Mouse (Mus musculus) left cerebral cortex, postnatal 4 days (tissue): Measurements from ENCODE around the gene Tstd3. TPM values are rescaled to one million over a fixed set of nuclear protein-coding genes. Genes with fewer than 3 reads are reported as not detected.
"Not testable (repeated sequence)": the region's sequence is repeated elsewhere in the genome, so short reads cannot be mapped to it uniquely, and the experiment has no call there.

Experiments
- DNase-seq: peaks from one replicate; pipeline ENCODE4 v3.0.0-alpha.2; 2022
- intact Hi-C: fragments of 180-260 bp; cut with DNase I; formaldehyde crosslinking; loops from one replicate; pipeline ENCODE4 v1.15.1; 2025
- total RNA-seq, 2 experiments: library from RNA; stranded (reverse); gene quantifications; 2 replicates each; pipeline ENCODE4 v1.2.3; 2021

Tstd3 gene
- total RNA-seq, 2 experiments from 2014 or later = 9.9 to 11.6 TPM

GRCm38 (mm10) chr4:21758860-21759259 is 8.2 kb downstream of the Tstd3 start:
- DNase-seq = no peak
- intact Hi-C loops = no loop called here

DNA sequence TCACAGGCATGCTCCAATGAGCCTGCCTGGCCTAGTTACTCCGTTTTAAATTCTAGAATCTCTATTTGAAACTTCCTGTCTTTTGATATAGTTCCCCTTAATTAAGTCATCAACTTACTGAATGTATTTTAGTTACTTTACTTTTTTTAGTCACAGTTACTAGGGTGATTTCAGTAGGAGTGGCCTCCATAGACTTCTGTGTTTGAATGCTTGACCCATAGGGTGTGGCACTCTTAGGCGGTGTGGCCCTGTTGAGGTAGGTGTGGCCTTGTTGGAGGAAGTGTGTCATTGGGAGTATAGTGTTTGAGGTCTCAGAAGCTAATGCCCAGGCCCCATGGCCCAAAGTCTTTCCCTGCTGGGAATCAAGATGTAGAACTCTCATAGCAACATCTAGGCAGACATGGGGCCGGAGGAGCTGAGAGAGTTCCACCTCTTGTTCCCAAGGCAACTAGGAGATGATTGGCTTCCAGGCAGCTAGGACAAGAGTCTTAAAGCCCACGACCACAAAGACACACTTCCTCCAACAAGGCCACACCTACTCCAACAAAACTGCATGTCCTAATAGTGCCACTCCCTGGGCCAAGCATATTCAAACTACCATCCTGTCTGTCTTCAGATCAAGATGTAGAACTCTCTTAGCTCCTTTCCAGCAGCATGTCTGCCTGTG is 11.8 kb downstream of the Tstd3 start:
- intact Hi-C loops = no loop called here
- DNase-seq = no peak

GRCm38 (mm10) chr4:21745723-21746122 is 21.3 kb downstream of the Tstd3 start:
- DNase-seq = no peak
- intact Hi-C loops = loop anchor here (10.0 kb wide), 1 partner anchor 69 kb away; no protein-coding TSS in a partner anchor

- intact Hi-C loops = loop anchor here (10.0 kb wide), 1 partner anchor 71 kb away; no protein-coding TSS in a partner anchor
- DNase-seq = not testable (repeated sequence)
Observed at GRCm38 (mm10) chr4:21744142-21744541, 22.9 kb downstream of the Tstd3 start.

DNA sequence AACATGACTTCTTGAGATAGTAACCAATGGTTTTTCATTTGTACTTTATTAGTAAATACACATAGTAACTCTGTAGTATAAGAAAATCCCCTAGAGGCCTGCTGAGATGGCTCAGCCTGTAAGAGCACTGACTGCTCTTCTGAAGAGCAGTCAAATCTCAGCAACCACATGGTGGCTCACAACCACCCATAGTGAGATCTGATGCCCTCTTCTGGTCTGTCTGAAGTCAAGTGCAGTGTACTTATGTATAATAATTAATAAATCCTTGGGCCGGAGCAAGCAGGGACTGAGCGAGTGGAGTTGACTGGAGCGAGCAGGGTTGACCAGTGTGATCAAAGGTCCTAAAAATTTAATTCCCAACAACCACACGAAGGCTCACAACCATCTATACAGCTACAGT is 27.8 kb downstream of the Tstd3 start:
- DNase-seq = no peak
- intact Hi-C loops = loop anchor here (10.0 kb wide), 1 partner anchor 46 kb away; no protein-coding TSS in a partner anchor

GRCm38 (mm10) chr4:21727615-21728165 is 39.3 kb downstream of the Tstd3 start, which contains the start of gene Ccnc:
Gene Ccnc, plus strand, starts transcription at chr4:21727701.
- peak; percentile 93 for DNase-seq
- intact Hi-C loops = loop anchor here (10.0 kb wide), 1 partner anchor 293 kb away; no protein-coding TSS in a partner anchor

- intact Hi-C loops = loop anchor here (10.0 kb wide), 1 partner anchor 292 kb away; no protein-coding TSS in a partner anchor
Observed at GRCm38 (mm10) chr4:21726912-21727614, 39.9 kb downstream of the Tstd3 start.

GRCm38 (mm10) chr4:21722752-21723334 is 44.2 kb downstream of the Tstd3 start:
- DNase-seq = no peak
- intact Hi-C loops = loop anchor here (10.0 kb wide), 1 partner anchor 288 kb away; no protein-coding TSS in a partner anchor

More at GRCm38 (mm10) chr4:21726912-21727614, 39.9 kb downstream of the Tstd3 start:
- peak; percentile 29 for DNase-seq

DNA sequence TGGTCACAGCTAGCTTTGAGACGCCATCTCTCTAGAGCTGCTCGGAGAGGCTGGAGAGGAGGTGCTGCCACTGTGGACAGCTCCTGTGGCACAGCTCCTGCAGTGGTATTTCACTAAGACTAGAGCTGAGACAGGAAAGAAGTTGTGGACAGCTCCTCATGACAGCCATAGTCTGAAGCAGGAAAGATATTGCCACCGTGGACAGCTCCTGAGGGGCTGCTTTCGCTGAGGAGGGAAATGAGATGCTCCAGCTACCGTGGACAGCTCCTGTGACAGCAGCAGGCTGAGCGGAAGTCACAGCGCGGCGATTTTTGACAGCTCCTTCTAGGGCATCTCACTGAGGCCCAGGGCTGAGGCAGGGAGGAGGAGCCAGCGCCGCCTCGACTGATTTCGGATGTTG is 54.9 kb downstream of the Tstd3 start:
- peak; percentile 62 for DNase-seq
- intact Hi-C loops = no loop called here

Other genes with a start within 250 kb of the Tstd3 start
- not detected for gene Prdm13, start 81.2 kb downstream of the Tstd3 start, total RNA-seq
- gene Ccnc, start 39.5 kb downstream of the Tstd3 start, total RNA-seq = 10 to 100 TPM; 39.0 to 41.9 TPM
- 10 to 100 TPM; 16.7 to 19.7 TPM for gene Usp45, start 56 bp downstream of the Tstd3 start, total RNA-seq
- 100 to 1,000 TPM; 152 to 161 TPM for gene Pnisr, start 80.4 kb upstream of the Tstd3 start, total RNA-seq
- 10 to 100 TPM; 14.4 to 15.1 TPM for gene Coq3, start 112.5 kb upstream of the Tstd3 start, total RNA-seq
- gene Faxc, start 164.1 kb upstream of the Tstd3 start, total RNA-seq = 100 to 1,000 TPM; 113 to 116 TPM